In the genomic region with DNA sequence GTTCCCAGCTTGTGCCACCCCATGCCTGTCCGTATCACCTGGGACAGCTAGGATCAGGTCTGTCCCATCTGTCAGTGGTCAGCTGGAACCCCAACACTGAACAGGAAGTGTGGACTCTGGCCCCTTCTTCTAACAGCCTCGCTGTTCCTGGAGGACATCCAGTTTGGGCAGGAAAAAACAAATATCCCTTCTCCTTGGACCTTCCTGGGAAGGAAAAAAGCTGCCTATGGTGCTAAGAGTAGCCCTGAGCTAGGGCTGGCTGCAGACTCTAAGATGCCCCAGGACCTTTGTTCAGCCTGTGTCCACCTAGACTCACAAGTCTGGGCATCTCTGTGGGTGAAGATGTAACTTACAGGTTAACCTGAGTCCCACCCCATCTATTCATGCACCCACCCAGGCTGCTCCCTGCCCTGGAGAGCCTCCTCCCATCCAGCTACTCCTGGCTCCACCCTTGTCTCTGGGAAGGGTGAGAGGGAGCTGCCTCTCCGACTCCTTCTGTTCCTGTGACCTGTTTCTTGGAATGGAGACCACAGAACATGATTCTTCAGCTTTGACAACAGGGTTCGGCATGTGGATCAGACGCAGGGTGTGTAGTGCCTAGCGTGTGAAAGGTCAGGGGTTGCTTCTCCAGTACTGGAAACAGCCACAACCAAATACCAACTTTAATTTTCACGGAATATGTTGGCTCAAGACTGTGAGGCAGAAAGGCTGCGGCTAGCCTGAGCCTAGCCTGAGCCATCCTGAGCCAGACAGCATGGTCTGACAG, we compare ENCODE assay signal across 8 mouse cellular contexts. TPM values are rescaled to one million over a fixed set of nuclear protein-coding genes. Genes with fewer than 3 reads are reported as not detected.
DNase-seq lines count a peak whose midpoint lies in the region; ATAC-seq and TF ChIP-seq lines count a peak whose summit lies in the region.

No protein-coding gene starts in this region.

- no peak overlapping the region for H3K4me2 ChIP-seq in hindbrain, embryonic 11.5 days (replicated peaks; ENCODE audit: low read depth, low read length)
- H3K4me2 ChIP-seq in forebrain, embryonic 13.5 days = peak overlapping the region; percentile 48
- peak overlapping the region; percentile 52 for H3K4me2 ChIP-seq in intestine, postnatal 0 days (replicated peaks; ENCODE audit: low read depth)
- H3K4me2 ChIP-seq in midbrain, embryonic 16.5 days (ENCODE audit: low read length) = peak overlapping the region; percentile 50

- no peak for DNase-seq in hindbrain, embryonic 10.5 days (ENCODE audit: low spot score)
- DNase-seq in hindbrain, embryonic 11.5 days (ENCODE audit: low spot score) = no peak
- no peak for DNase-seq in left cerebral cortex, adult 11 months (ENCODE audit: low spot score)
- no peak for DNase-seq in left cerebral cortex, adult 9 months (ENCODE audit: low spot score in 2 of 2)

- no peak for ATAC-seq in hindbrain, embryonic 11.5 days (ENCODE audit: low FRiP score)
- no peak for ATAC-seq in forebrain, embryonic 13.5 days
- no peak for ATAC-seq in intestine, postnatal 0 days
- ATAC-seq in midbrain, embryonic 16.5 days = no peak
- no peak for ATAC-seq in megakaryocyte progenitor cell, adult 5-6 weeks (replicated peaks; ENCODE audit: poor library complexity)

- H3K36me3 ChIP-seq in hindbrain, embryonic 10.5 days = no peaks in the 10 kb centered on the region
- no peaks in the 10 kb centered on the region for H3K36me3 ChIP-seq in hindbrain, embryonic 11.5 days (ENCODE audit: control insufficient read depth, insufficient read depth, low read length)
- no peaks in the 10 kb centered on the region for H3K36me3 ChIP-seq in forebrain, embryonic 13.5 days (ENCODE audit: poor library complexity, severe bottlenecking)
- H3K36me3 ChIP-seq in intestine, postnatal 0 days (ENCODE audit: control insufficient read depth, insufficient read depth) = no peaks in the 10 kb centered on the region
- H3K36me3 ChIP-seq in midbrain, embryonic 16.5 days (ENCODE audit: control insufficient read depth, insufficient read depth, low read length) = no peaks in the 10 kb centered on the region

- H3K27ac ChIP-seq in hindbrain, embryonic 10.5 days = 0 out of 2 replicates have a peak overlapping the region, but pooled peaks have one; percentile 8
- no peak overlapping the region for H3K27ac ChIP-seq in hindbrain, embryonic 11.5 days (ENCODE audit: low read depth, low read length)
- H3K27ac ChIP-seq in forebrain, embryonic 13.5 days = no peak overlapping the region
- H3K27ac ChIP-seq in intestine, postnatal 0 days (ENCODE audit: low read depth, low read length) = peak overlapping the region; percentile 60; the same call in 1 of the 2 replicates
- no peak overlapping the region; the same call in 1 of the 2 replicates for H3K27ac ChIP-seq in midbrain, embryonic 16.5 days (ENCODE audit: low read length)

- TF ChIP-seq CTCF in intestine, postnatal 0 days (IDR thresholded peaks at IDR 0.05; ENCODE audit: low read depth) = no peak

- peak overlapping the region; percentile 38; the same call in 1 of the 2 replicates for H3K4me3 ChIP-seq in hindbrain, embryonic 10.5 days
- H3K4me3 ChIP-seq in hindbrain, embryonic 11.5 days (ENCODE audit: low read depth, low read length) = no peak overlapping the region
- peak overlapping the region; percentile 23; the same call in 1 of the 2 replicates for H3K4me3 ChIP-seq in forebrain, embryonic 13.5 days
- peak overlapping the region; percentile 31 for H3K4me3 ChIP-seq in intestine, postnatal 0 days (ENCODE audit: low read depth, low read length)
- peak overlapping the region; percentile 32; the same call in 1 of the 2 replicates for H3K4me3 ChIP-seq in midbrain, embryonic 16.5 days (ENCODE audit: low read depth, low read length)

- 57% methylated on average over 8 of the region's 8 CpGs for WGBS in hindbrain, embryonic 10.5 days
- WGBS in hindbrain, embryonic 11.5 days = 57% methylated on average over 8 of the region's 8 CpGs
- 63% methylated on average over 8 of the region's 8 CpGs for WGBS in forebrain, embryonic 13.5 days
- WGBS in intestine, postnatal 0 days = 44% methylated on average over 8 of the region's 8 CpGs
- 60% methylated on average over 8 of the region's 8 CpGs for WGBS in midbrain, embryonic 16.5 days

- no peaks in the 10 kb centered on the region for H3K9me3 ChIP-seq in hindbrain, embryonic 10.5 days
- H3K9me3 ChIP-seq in hindbrain, embryonic 11.5 days (ENCODE audit: control insufficient read depth, low read length) = no peaks in the 10 kb centered on the region
- no peaks in the 10 kb centered on the region for H3K9me3 ChIP-seq in forebrain, embryonic 13.5 days (replicated peaks)
- H3K9me3 ChIP-seq in intestine, postnatal 0 days (ENCODE audit: control insufficient read depth) = no peaks in the 10 kb centered on the region
- H3K9me3 ChIP-seq in midbrain, embryonic 16.5 days (replicated peaks; ENCODE audit: control insufficient read depth, low read length, poor library complexity, severe bottlenecking) = no peaks in the 10 kb centered on the region

- peaks cover 71% of the 10 kb centered on the region for H3K4me1 ChIP-seq in hindbrain, embryonic 10.5 days (replicated peaks)
- peaks cover 7% of the 10 kb centered on the region for H3K4me1 ChIP-seq in hindbrain, embryonic 11.5 days (replicated peaks; ENCODE audit: control insufficient read depth, insufficient read depth, low read length)
- H3K4me1 ChIP-seq in forebrain, embryonic 13.5 days = peaks cover 43% of the 10 kb centered on the region
- H3K4me1 ChIP-seq in intestine, postnatal 0 days (replicated peaks; ENCODE audit: control insufficient read depth, insufficient read depth, low read length) = no peaks in the 10 kb centered on the region
- H3K4me1 ChIP-seq in midbrain, embryonic 16.5 days (ENCODE audit: control insufficient read depth, insufficient read depth, low read length) = peaks cover 23% of the 10 kb centered on the region

- H3K9ac ChIP-seq in hindbrain, embryonic 11.5 days (ENCODE audit: low read depth, low read length) = no peak overlapping the region
- H3K9ac ChIP-seq in forebrain, embryonic 13.5 days = peak overlapping the region; percentile 30; the same call in 1 of the 2 replicates
- no peak overlapping the region for H3K9ac ChIP-seq in intestine, postnatal 0 days (ENCODE audit: low read depth, low read length)
- H3K9ac ChIP-seq in midbrain, embryonic 16.5 days (ENCODE audit: low read depth, low read length) = no peak overlapping the region

- H3K27me3 ChIP-seq in hindbrain, embryonic 10.5 days (ENCODE audit: insufficient read depth, poor library complexity, severe bottlenecking) = peaks cover 34% of the 10 kb centered on the region
- H3K27me3 ChIP-seq in hindbrain, embryonic 11.5 days (ENCODE audit: control insufficient read depth, insufficient read depth, low read length) = no peaks in the 10 kb centered on the region; the same call in 1 of the 2 replicates
- H3K27me3 ChIP-seq in forebrain, embryonic 13.5 days = peaks cover 21% of the 10 kb centered on the region
- 0 out of 2 replicates have a peak, but pooled peaks cover 9% of the 10 kb centered on the region for H3K27me3 ChIP-seq in intestine, postnatal 0 days (replicated peaks; ENCODE audit: control insufficient read depth, insufficient read depth, low read length)
- no peaks in the 10 kb centered on the region; the same call in 1 of the 2 replicates for H3K27me3 ChIP-seq in midbrain, embryonic 16.5 days (ENCODE audit: control insufficient read depth, insufficient read depth, low read depth, low read length)

RNA-seq across cellular contexts. Expression of a gene that starts 1.1 kb away (rescaled TPM):
- 1.8 and 2.0 TPM in 2 replicates for polyA plus RNA-seq in hindbrain, embryonic 10.5 days (2016; fragmentation: Nextera tagmentation; extraction: Ambion mirVana)
- polyA plus RNA-seq in hindbrain, embryonic 11.5 days (2014; fragmentation: Nextera tagmentation; extraction: Ambion mirVana) = 1.1 and 2.5 TPM in 2 replicates
- polyA plus RNA-seq in forebrain, embryonic 13.5 days (2015; fragmentation: Nextera tagmentation; extraction: Ambion mirVana) = 1.6 and 2.0 TPM in 2 replicates
- 5.2 and 6.1 TPM in 2 replicates for polyA plus RNA-seq in intestine, postnatal 0 days (2015; fragmentation: Nextera tagmentation; extraction: Ambion mirVana)
- polyA plus RNA-seq in midbrain, embryonic 16.5 days (2015; fragmentation: Nextera tagmentation; extraction: Ambion mirVana) = 4.1 and 4.2 TPM in 2 replicates
- not detected in 2 replicates for total RNA-seq in megakaryocyte progenitor cell, adult 5-6 weeks (2015)
- not detected in 2 replicates for total RNA-seq in megakaryocyte progenitor cell, adult 5-6 weeks (2017)

RNA-seq across cellular contexts. Expression of a gene that starts 10.2 kb away (rescaled TPM):
- polyA plus RNA-seq in hindbrain, embryonic 10.5 days (2016; fragmentation: Nextera tagmentation; extraction: Ambion mirVana) = 23.7 and 31.1 TPM in 2 replicates
- 21.0 and 21.1 TPM in 2 replicates for polyA plus RNA-seq in hindbrain, embryonic 11.5 days (2014; fragmentation: Nextera tagmentation; extraction: Ambion mirVana)
- 20.2 and 20.3 TPM in 2 replicates for polyA plus RNA-seq in forebrain, embryonic 13.5 days (2015; fragmentation: Nextera tagmentation; extraction: Ambion mirVana)
- 35.0 and 36.1 TPM in 2 replicates for polyA plus RNA-seq in intestine, postnatal 0 days (2015; fragmentation: Nextera tagmentation; extraction: Ambion mirVana)
- 24.9 and 27.8 TPM in 2 replicates for polyA plus RNA-seq in midbrain, embryonic 16.5 days (2015; fragmentation: Nextera tagmentation; extraction: Ambion mirVana)
- total RNA-seq in megakaryocyte progenitor cell, adult 5-6 weeks (2015) = 17.6 and 19.2 TPM in 2 replicates
- 18.7 and 20.0 TPM in 2 replicates for total RNA-seq in megakaryocyte progenitor cell, adult 5-6 weeks (2017)

RNA-seq across cellular contexts. Expression of a gene that starts 27.2 kb away (rescaled TPM):
- 1.8 and 2.0 TPM in 2 replicates for polyA plus RNA-seq in hindbrain, embryonic 10.5 days (2016; fragmentation: Nextera tagmentation; extraction: Ambion mirVana)
- polyA plus RNA-seq in hindbrain, embryonic 11.5 days (2014; fragmentation: Nextera tagmentation; extraction: Ambion mirVana) = 1.9 and 2.7 TPM in 2 replicates
- polyA plus RNA-seq in forebrain, embryonic 13.5 days (2015; fragmentation: Nextera tagmentation; extraction: Ambion mirVana) = 1.1 and 1.3 TPM in 2 replicates
- 348 and 382 TPM in 2 replicates for polyA plus RNA-seq in intestine, postnatal 0 days (2015; fragmentation: Nextera tagmentation; extraction: Ambion mirVana)
- polyA plus RNA-seq in midbrain, embryonic 16.5 days (2015; fragmentation: Nextera tagmentation; extraction: Ambion mirVana) = 3.8 and 4.4 TPM in 2 replicates
- total RNA-seq in megakaryocyte progenitor cell, adult 5-6 weeks (2015) = 92.3 and 118 TPM in 2 replicates
- 51.7 and 56.3 TPM in 2 replicates for total RNA-seq in megakaryocyte progenitor cell, adult 5-6 weeks (2017)

RNA-seq across cellular contexts. Expression of a gene that starts 47.5 kb away (rescaled TPM):
- polyA plus RNA-seq in hindbrain, embryonic 10.5 days (2016; fragmentation: Nextera tagmentation; extraction: Ambion mirVana) = 8.7 and 8.9 TPM in 2 replicates
- polyA plus RNA-seq in hindbrain, embryonic 11.5 days (2014; fragmentation: Nextera tagmentation; extraction: Ambion mirVana) = 4.7 and 4.8 TPM in 2 replicates
- 4.5 and 5.6 TPM in 2 replicates for polyA plus RNA-seq in forebrain, embryonic 13.5 days (2015; fragmentation: Nextera tagmentation; extraction: Ambion mirVana)
- 11.3 and 11.7 TPM in 2 replicates for polyA plus RNA-seq in intestine, postnatal 0 days (2015; fragmentation: Nextera tagmentation; extraction: Ambion mirVana)
- 5.5 and 5.9 TPM in 2 replicates for polyA plus RNA-seq in midbrain, embryonic 16.5 days (2015; fragmentation: Nextera tagmentation; extraction: Ambion mirVana)
- total RNA-seq in megakaryocyte progenitor cell, adult 5-6 weeks (2015) = 0.89 and 1.2 TPM in 2 replicates
- 3.2 and 4.6 TPM in 2 replicates for total RNA-seq in megakaryocyte progenitor cell, adult 5-6 weeks (2017)

Comparison
In these comparisons a context has a peak if more than half of its experiments do, and no peak if none do; other contexts are left out.
1. H3K27ac ChIP-seq: peak in hindbrain, embryonic 10.5 days (single experiment) and intestine, postnatal 0 days (single experiment); none in hindbrain, embryonic 11.5 days (single experiment), forebrain, embryonic 13.5 days (single experiment) and midbrain, embryonic 16.5 days (single experiment).
2. RNA of a gene that starts 27.2 kb away (polyA plus RNA-seq): 348 to 382 TPM in intestine, postnatal 0 days; 3.8 to 4.4 TPM in midbrain, embryonic 16.5 days, 1.9 to 2.7 TPM in hindbrain, embryonic 11.5 days, 1.8 to 2.0 TPM in hindbrain, embryonic 10.5 days and 1.1 to 1.3 TPM in forebrain, embryonic 13.5 days; every median in the first group is over 10 times any median in the second.